Mouse (Mus musculus): Measurements from ENCODE around the gene Thoc7.

GRCm38 (mm10) chr14:13933290-13934051, 28.2 kb downstream of the Thoc7 start:
- TF ChIP-seq CTCF (IDR thresholded peaks at IDR 0.05; ENCODE audit: extremely low read depth, insufficient read depth, low read length) (no peak), POLR2A (IDR thresholded peaks at IDR 0.05; ENCODE audit: extremely low read depth, insufficient read depth, low read length) (no peak)
